Mouse (Mus musculus) lung, postnatal 25 days (tissue): ENCODE measurements at regions not wholly inside any gene's neighbourhood (a gene's known extent, or its start where the extent isn't known, plus 50 kb on each side); places are given as distances from the start of the nearest gene placed in this dataset.

Experiments
- DNase-seq: peaks from one replicate; pipeline ENCODE4 v3.0.0; 2022; ENCODE audit warnings: low spot score

- no peak for DNase-seq
These were observed 161.9 kb upstream of the Adamts16 start for GRCm38 (mm10) chr13:71003517-71003916.

- peak; percentile 8 for DNase-seq
These were observed 159.7 kb upstream of the Adamts16 start for GRCm38 (mm10) chr13:71001278-71001677.

GRCm38 (mm10) chr13:71000422-71001008 lies 158.9 kb upstream of the Adamts16 start:
- DNase-seq: no peak

GRCm38 (mm10) chr13:70993522-70993921 lies 151.9 kb upstream of the Adamts16 start:
- no peak for DNase-seq

GRCm38 (mm10) chr13:70989999-70990645 lies 148.5 kb upstream of the Adamts16 start:
- no peak for DNase-seq

GRCm38 (mm10) chr13:70979344-70979743 lies 137.7 kb upstream of the Adamts16 start:
- no peak for DNase-seq

GRCm38 (mm10) chr13:70978547-70979307 lies 137.1 kb upstream of the Adamts16 start:
- DNase-seq: peak; percentile 7

- no peak for DNase-seq
These were observed 128.0 kb upstream of the Adamts16 start for GRCm38 (mm10) chr13:70969596-70969995.

- DNase-seq: no peak
These were observed 126.2 kb upstream of the Adamts16 start for GRCm38 (mm10) chr13:70967781-70968180.

- DNase-seq: no peak
These were observed 121.8 kb upstream of the Adamts16 start for GRCm38 (mm10) chr13:70963384-70963783.

GRCm38 (mm10) chr13:70934309-70935037 lies 92.9 kb upstream of the Adamts16 start:
- DNase-seq: no peak

- DNase-seq: no peak
These were observed 72.2 kb upstream of the Adamts16 start for GRCm38 (mm10) chr13:70913834-70914233.

- no peak for DNase-seq
These were observed 69.3 kb upstream of the Adamts16 start for GRCm38 (mm10) chr13:70910934-70911333.

GRCm38 (mm10) chr13:70904834-70905233 lies 63.2 kb upstream of the Adamts16 start:
- DNase-seq: no peak

- no peak for DNase-seq
These were observed 62.2 kb upstream of the Adamts16 start for GRCm38 (mm10) chr13:70903831-70904230.

GRCm38 (mm10) chr13:70903150-70903549 lies 61.5 kb upstream of the Adamts16 start:
- no peak for DNase-seq

- DNase-seq: no peak
These were observed 61.1 kb upstream of the Adamts16 start for GRCm38 (mm10) chr13:70902727-70903126.

GRCm38 (mm10) chr13:70891634-70892033 lies 50.0 kb upstream of the Adamts16 start:
- DNase-seq: no peak
